Mouse (Mus musculus) cerebellum, adult 9-10 months (tissue): ENCODE measurements around the gene Tesk1.
"Not testable (repeated sequence)": the region's sequence is repeated elsewhere in the genome, so short reads cannot be mapped to it uniquely, and the experiment has no call there.

Experiments used
- DNase-seq: peaks from one replicate; pipeline ENCODE4 v3.0.0; 2022

Gene Tesk1

GRCm38 (mm10) chr4:43456470-43456869 is 14.7 kb downstream of the Tesk1 start:
- DNase-seq: no peak

GRCm38 (mm10) chr4:43457124-43457523 is 15.4 kb downstream of the Tesk1 start:
- DNase-seq: no peak

DNA sequence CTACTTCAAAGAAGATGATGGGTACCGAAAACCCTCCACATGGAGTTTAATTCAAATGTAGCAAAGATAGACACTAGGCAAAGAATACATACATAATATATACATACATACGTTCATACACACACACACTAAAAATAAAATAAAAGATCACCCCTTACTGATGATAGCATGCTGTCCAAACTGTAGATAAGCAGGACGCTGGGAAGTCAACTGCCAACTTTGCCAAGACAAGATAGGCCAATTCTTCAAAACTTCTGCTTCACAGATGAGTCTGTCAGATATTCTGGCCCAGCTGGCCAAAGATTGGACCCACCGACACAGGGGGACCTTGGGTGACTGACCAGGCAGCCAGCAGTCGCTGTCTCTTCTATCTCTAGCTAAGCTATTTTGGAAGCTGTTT is 21.4 kb downstream of the Tesk1 start:
- no peak for DNase-seq

DNA sequence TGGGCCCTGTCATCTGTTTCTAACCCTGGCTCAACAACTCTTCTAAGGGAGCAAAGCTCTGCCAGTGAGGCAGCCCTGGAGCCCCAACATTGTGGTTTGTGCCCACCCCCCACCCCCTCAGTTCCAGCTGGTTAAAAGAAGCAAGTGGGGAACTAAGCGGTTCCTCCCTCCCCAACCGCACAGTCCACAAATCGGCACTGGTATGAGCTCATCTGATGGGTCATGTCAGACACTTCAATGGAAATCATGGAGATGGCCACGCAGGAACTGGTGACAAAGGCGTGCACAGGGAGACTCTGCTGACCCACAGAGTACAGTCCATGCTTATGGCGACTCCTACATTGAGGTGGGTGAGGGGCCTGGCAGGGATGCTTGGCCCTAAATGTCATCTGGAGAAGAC is 24.2 kb downstream of the Tesk1 start:
- DNase-seq: no peak

GRCm38 (mm10) chr4:43466872-43467271 is 25.1 kb downstream of the Tesk1 start:
- DNase-seq: no peak

- no peak for DNase-seq
Observed at GRCm38 (mm10) chr4:43470301-43470700, 28.6 kb downstream of the Tesk1 start.

- DNase-seq: no peak
Observed at GRCm38 (mm10) chr4:43473636-43474035, 31.9 kb downstream of the Tesk1 start.

DNA sequence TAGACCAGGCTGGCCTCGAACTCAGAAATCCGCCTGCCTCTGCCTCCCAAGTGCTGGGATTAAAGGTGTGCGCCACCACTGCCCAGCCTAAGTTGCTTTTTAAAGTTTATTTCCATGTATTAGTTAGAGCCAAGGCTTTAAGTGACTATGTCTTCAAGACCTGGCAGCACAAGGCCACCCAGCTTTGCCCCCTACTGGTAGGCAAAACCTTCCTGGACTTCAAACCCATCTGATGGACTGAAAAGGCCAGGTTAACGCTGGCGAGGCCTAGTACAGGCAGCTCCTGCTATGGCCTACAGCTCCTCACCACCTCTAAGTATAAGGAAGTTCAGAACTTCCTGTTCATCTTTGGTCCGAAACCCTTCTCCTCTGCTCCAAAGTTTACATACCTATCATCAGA is 34.9 kb downstream of the Tesk1 start:
- no peak for DNase-seq

DNA sequence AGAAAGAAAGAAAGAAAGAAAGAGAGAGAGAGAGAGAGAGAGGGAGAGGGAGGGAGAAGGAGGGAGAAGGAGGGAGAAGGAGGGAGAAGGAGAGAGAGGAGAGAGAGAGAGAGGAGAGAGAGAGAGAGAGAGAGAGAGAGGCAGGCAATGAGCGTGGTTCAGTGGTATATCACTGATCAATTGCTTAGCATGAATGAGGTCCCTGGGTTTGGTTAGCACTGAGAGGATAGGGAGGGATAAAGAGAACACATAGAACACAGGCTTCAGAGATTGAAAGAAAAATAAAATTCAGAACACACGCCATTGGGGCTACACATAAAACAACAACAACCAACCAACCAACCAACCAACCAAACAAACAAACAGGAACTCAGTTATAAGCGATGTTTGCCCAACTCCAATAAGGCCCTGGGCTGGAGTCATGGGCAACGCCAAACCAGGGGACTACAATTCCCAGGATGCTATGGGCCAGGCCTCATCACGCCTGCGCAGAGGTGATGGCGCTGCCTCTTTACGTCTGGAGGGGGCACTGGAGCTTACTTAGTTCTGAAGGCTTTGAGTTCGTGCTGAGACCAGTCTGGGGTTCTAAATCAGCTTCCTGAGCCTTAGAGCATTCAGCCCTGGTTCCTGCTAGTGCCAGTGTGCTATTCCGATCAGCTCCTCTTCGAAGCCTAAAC is 36.3 kb downstream of the Tesk1 start:
- peak; percentile 92 for DNase-seq

DNA sequence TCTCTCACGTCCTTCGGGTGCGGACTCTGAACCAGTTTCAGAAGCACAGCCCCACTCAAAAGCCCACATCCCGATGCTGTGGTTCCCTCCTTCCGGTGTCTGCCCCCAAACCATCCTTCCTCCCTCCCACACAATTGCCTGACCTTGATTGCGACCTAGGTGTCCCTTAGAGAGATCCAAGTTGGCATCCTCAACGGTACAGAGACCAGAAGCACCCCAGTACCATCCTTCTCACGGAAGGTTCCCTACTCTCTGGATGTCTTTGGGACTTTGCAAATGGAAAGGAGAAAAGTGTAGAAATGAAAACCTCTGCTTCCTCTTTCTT is 36.8 kb downstream of the Tesk1 start:
- DNase-seq: no peak

DNA sequence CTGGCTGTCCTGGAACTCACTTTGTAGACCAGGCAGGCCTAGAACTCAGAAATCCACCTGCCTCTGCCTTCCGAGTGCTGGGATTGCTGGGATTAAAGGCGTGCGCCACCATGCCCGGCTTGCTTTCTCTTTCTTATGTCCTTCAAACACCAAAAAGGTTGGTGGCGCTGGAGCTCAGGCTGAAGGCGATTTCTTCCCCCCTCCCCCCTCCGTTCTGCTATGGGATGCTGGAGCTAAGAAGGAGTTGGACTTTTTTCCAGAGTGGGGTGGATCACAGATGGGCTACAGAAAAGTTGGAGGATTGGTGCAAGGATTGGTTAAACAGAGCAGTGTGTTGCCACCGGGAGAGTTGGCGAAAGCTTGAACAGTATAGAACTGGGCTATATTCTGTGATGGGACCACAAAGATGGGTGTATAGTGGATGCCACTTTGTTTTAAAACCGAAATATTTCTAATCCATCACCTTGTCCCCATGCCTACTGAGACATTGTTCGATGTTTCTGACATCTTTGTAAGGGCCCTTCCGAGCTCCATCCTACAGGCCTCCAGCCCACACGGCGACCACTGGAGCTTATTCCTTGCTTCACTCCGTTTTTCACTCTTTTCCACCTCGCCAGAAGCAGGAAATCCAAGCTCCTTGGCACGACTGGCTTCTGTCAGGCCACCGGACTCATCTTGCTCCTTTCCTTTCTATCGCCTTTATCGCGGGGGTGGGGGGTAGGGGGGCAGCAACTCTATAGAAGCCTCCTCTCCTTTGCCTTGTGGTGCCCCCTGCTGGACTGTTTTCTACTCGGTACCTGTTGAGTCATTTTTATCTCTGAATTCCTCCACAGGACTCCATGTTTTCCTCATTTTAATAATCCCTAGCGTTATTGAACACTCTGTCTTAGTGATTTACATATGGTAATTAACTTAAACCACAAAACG is 37.4 kb downstream of the Tesk1 start:
- no peak for DNase-seq

- DNase-seq: no peak
Observed at GRCm38 (mm10) chr4:43480985-43481384, 39.2 kb downstream of the Tesk1 start.

- no peak for DNase-seq
Observed at GRCm38 (mm10) chr4:43481894-43482456, 40.2 kb downstream of the Tesk1 start.

DNA sequence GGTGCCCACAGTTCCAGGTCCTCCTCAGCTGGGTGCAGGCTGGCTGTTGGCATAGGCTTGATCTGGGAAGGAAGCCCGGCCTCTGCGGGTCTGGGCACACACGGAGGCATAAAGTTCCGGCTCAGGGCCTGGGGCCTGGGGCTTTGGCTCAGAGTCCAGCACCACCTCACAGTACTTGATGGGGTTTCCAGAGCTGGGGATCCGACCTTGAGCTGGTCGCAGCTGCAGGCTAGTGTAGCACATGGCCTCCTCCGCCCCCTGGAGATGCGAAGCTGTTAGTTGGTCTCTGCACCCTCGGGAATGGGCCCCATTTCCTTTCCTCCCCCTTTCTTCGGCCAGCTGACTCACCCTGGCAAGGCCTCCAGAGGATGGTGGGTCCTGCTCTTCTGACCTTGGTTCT is 40.9 kb downstream of the Tesk1 start:
- DNase-seq: no peak

DNA sequence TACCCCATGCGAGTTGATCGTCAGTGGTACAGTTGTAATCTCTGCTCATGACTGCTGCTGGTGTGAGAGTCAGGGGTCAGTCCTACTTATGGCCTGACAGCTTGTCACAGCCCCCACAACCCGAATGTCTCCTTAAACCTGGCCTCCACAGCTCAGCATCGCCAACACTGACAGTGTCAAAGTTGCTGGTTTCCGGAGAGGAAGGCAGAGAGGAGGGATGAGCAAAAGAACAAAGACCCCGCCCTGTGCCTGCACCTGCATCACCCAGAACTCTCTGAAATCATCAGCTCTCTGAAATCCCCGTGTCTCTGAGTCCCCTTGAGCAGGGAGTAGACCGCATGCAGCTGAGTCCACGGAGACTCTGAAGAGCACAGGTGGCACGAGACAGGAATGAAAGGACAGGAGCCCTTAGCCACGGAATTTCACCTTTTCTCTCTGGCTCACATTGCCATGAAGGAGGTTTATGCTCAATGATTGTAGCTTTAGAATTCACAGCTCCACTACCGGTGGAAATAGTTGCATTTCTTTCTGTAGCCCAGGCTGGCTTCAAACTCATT is 41.9 kb downstream of the Tesk1 start, which contains the start of gene Sit1:
Gene Sit1 (minus strand): TSS at position 200 of the 557 bp plus-strand sequence.
- no peak for DNase-seq

DNA sequence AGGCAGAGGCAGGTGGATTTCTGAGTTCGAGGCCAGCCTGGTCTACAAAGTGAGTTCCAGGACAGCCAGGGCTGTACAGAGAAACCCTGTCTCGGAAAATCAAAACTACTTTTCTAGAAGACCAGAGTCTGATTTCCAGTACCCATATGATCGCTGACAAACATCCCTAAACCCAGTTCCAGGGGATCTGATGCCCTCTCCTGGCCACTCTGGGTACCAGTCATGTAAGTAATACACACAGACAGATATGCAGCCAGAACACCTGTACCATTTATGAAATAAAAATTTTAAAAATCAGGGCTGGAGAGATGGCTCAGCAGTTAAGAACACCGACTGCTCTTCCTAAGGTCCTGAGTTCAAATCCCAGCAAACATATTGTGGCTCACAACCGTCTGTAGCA is 43.9 kb downstream of the Tesk1 start:
- not testable (repeated sequence) for DNase-seq

DNA sequence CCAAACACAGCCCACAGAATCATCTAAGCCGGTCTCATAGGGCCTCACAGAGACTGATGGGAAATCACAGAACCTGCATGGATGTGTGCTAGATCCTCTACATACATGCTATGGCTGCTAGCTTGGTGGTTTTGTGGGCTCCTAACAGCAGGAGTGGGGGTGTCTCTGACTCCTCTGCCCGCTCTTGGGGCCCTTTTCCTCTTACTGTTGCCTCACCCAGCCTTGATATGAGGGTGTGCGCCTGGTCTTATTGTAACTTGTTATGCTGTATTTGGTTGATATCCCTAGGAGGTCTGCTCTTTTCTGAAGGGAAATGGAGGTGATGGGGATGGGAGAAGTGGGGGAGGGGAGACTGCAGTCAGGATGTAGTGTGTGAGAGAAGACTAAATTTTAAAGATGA is 47.9 kb downstream of the Tesk1 start:
- DNase-seq: no peak

GRCm38 (mm10) chr4:43490801-43491200 is 49.1 kb downstream of the Tesk1 start:
- DNase-seq: no peak

- peak; percentile 74 for DNase-seq
Observed at GRCm38 (mm10) chr4:43492101-43492820, 50.5 kb downstream of the Tesk1 start.

GRCm38 (mm10) chr4:43492821-43493185 is 51.1 kb downstream of the Tesk1 start, which contains the start of gene Ccdc107:
TSS of gene Ccdc107 (plus strand) at chr4:43492900.
- peak; percentile 97 for DNase-seq

DNA sequence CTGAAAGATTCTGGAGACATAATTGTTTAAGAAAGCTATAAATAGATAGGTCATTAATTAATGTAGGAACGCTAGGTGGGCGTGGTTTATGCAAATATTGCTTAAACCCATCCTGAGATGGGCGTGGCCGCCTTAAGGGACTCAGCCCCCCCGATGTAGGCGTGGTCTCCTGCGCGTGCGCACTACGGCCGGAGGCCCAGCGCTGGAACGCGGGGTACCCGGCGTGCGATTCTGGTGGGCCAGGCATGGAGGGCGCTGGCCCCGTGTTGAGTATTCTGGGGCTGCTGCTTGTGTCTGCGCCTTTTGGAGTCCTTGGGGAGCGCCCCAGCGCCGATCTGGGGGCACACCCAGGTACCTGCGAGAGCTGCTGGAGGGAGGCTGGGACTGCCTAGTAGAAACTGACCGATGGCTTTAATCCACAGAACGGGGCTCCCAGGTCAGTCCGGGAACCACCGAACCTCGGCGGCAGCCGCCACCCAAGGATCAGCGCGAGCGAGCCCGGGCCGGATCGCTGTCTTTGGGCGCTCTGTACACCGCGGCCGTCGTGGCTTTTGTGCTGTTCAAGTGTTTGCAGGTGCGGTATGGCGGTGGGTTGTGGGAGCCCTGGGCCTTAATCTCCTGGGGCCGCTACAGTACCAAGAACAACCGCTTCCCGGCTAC is 51.6 kb downstream of the Tesk1 start:
- peak; percentile 98 for DNase-seq

- DNase-seq: no peak
Observed at GRCm38 (mm10) chr4:43493846-43494240, 52.1 kb downstream of the Tesk1 start.
